Mouse (Mus musculus): ENCODE data around the gene Zdhhc7.

Zdhhc7 gene

GRCm38 (mm10) chr8:120114315-120114841 lies 13.1 kb upstream of the Zdhhc7 start:
- DNase-seq (ENCODE audit: low read depth, low spot score): no peak

GRCm38 (mm10) chr8:120113758-120114255 lies 12.5 kb upstream of the Zdhhc7 start, which contains the start of gene 6430548M08Rik:
6430548M08Rik (plus strand) TSS chr8:120114152.
- peak; percentile 100 for DNase-seq (ENCODE audit: low read depth, low spot score)

- no peak for DNase-seq (ENCODE audit: low read depth, low spot score)
Observed at GRCm38 (mm10) chr8:120113306-120113705, 12.0 kb upstream of the Zdhhc7 start.

GRCm38 (mm10) chr8:120112535-120112934 lies 11.3 kb upstream of the Zdhhc7 start:
- DNase-seq (ENCODE audit: low read depth, low spot score): no peak

GRCm38 (mm10) chr8:120111382-120111781 lies 10.1 kb upstream of the Zdhhc7 start:
- no peak for DNase-seq (ENCODE audit: low read depth, low spot score)

- DNase-seq (ENCODE audit: low read depth, low spot score): no peak
Observed at GRCm38 (mm10) chr8:120110966-120111365, 9.7 kb upstream of the Zdhhc7 start.

GRCm38 (mm10) chr8:120109149-120109548 lies 7.9 kb upstream of the Zdhhc7 start:
- no peak for DNase-seq (ENCODE audit: low read depth, low spot score)

- no peak for DNase-seq (ENCODE audit: low read depth, low spot score)
Observed at GRCm38 (mm10) chr8:120104721-120105272, 3.5 kb upstream of the Zdhhc7 start.

- DNase-seq (ENCODE audit: low read depth, low spot score): no peak
Observed at GRCm38 (mm10) chr8:120103916-120104315, 2.6 kb upstream of the Zdhhc7 start.

GRCm38 (mm10) chr8:120100388-120101067 lies 754 bp downstream of the Zdhhc7 start:
- DNase-seq (ENCODE audit: low read depth, low spot score): no peak

GRCm38 (mm10) chr8:120096486-120096885 lies 4.8 kb downstream of the Zdhhc7 start:
- DNase-seq (ENCODE audit: low read depth, low spot score): no peak

GRCm38 (mm10) chr8:120094801-120095200 lies 6.5 kb downstream of the Zdhhc7 start:
- DNase-seq (ENCODE audit: low read depth, low spot score): no peak

GRCm38 (mm10) chr8:120093103-120093502 lies 8.2 kb downstream of the Zdhhc7 start:
- DNase-seq (ENCODE audit: low read depth, low spot score): no peak

GRCm38 (mm10) chr8:120091032-120091431 lies 10.2 kb downstream of the Zdhhc7 start:
- no peak for DNase-seq (ENCODE audit: low read depth, low spot score)

GRCm38 (mm10) chr8:120089511-120089910 lies 11.8 kb downstream of the Zdhhc7 start:
- no peak for DNase-seq (ENCODE audit: low read depth, low spot score)

- no peak for DNase-seq (ENCODE audit: low read depth, low spot score)
Observed at GRCm38 (mm10) chr8:120084783-120085182, 16.5 kb downstream of the Zdhhc7 start.

- no peak for DNase-seq (ENCODE audit: low read depth, low spot score)
Observed at GRCm38 (mm10) chr8:120083261-120083660, 18.0 kb downstream of the Zdhhc7 start.

- no peak for DNase-seq (ENCODE audit: low read depth, low spot score)
Observed at GRCm38 (mm10) chr8:120079361-120079760, 21.9 kb downstream of the Zdhhc7 start.

GRCm38 (mm10) chr8:120078080-120078479 lies 23.2 kb downstream of the Zdhhc7 start:
- DNase-seq (ENCODE audit: low read depth, low spot score): peak; percentile 61

- DNase-seq (ENCODE audit: low read depth, low spot score): no peak
Observed at GRCm38 (mm10) chr8:120075347-120075746, 25.9 kb downstream of the Zdhhc7 start.

GRCm38 (mm10) chr8:120074516-120074915 lies 26.8 kb downstream of the Zdhhc7 start:
- DNase-seq (ENCODE audit: low read depth, low spot score): no peak

GRCm38 (mm10) chr8:120072827-120073226 lies 28.5 kb downstream of the Zdhhc7 start:
- DNase-seq (ENCODE audit: low read depth, low spot score): no peak

GRCm38 (mm10) chr8:120072259-120072658 lies 29.0 kb downstream of the Zdhhc7 start:
- no peak for DNase-seq (ENCODE audit: low read depth, low spot score)

Data from embryo, embryonic 11.5 days (tissue).